Mouse (Mus musculus): ENCODE data around the gene Apba3.

Gene Apba3

DNA sequence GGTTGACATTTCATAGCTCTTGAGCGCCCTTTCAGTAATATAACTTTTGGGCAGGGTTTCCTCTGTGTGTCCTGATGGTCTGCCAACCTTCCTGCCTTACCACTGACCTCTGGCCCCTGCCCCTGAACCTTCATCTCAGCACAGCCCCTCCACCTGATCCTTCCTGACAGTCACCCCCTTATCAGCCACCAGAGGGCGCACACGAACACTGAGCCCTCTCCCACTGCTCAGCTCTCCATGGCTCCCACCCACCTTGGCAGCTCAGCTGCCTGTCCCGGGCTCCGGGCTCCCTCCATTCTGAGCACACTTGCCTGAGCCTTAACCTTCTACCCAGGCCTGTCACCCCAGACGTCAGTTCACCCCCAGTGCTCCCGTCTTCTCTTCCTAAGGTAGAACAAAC lies 22.5 kb downstream of the Apba3 start:
- DNase-seq (ENCODE audit: low read depth in 1 of 2, low spot score in 2 of 2) = no peak

DNA sequence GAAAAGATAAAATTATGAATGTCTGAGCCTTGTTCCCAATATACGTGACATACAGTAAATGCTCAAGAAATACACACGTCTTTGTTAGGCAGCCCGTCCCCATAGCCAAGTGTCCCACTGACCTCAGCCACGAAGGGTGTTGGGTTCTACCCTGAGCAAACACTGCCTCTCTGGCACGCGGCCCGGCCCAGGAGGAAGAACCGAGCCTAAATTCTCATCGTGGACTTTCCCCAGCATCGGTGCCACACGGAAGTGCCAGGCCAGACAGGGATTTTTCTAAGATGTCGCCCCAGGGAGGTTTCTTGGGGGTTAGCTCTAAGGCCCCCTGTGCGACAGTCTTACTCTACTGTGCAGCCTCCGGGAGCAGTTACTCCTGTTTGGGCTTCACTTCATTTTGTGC lies 23.1 kb downstream of the Apba3 start:
- no peak for DNase-seq (ENCODE audit: low read depth in 1 of 2, low spot score in 2 of 2)

DNA sequence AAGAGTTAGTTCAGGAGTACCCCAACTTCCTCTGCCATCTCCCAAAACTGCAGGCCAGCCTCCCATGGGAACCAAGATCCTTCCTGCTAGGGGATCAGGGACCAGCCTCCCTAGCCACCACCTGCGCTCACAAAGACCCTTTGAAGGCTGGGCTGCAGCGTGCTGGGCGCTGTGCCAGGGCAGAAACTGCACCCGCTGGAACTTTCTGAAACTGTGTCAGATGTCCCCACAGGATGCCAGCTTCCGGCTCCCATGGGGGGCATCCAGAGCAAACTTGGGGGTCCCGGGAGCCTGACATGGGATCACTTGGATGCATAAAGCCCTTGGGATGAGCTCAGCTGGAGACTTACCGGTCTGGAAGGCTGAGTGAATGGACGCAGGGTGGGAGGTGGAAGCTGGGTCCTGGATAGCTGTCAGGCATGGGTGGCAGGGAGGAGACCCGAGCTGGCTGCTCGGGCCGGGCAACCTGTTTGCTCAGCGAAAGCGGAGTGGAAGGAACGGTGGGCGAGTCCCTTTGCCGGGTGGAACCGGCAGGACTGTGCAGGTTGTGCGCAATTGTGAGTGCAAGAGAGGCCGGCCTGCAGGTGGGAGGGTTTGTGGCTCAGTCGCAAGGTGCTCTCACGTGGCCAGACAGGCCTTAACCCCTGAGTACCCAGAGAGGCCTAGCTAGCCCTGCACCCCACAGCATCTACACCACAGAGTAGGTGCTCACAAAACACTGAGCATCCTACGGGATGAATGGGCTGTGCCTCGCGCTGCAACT lies 24.1 kb downstream of the Apba3 start:
- no peak for DNase-seq (ENCODE audit: low read depth in 1 of 2, low spot score in 2 of 2)

DNA sequence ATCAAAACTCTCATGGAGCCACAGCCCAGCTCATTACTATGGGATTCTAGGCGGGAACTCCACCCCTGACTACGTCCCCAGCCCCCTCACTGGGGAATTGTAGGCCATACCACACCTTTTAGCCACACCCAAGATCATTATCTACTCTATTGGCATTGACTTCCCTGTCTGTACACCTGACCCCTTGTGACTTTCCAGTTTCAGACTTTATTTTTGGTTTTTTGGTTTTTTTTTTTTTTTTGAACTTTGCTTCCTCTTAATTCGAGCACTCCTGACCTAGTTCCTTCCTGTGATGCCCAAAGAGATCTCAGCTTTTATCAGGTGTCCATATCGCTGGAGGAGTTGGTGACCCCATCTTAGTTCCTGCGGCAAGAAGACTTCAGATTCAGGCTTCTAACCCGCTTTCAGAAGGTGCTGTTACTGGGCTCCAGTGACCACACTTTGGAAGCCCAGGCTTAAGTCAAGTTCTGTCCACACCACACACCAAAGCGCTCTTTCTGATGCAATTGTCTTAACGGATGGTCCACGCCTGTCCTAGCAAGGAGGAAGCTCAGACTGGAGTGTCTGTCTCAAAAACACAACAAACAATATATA lies 24.8 kb downstream of the Apba3 start, which contains the start of gene Tjp3:
Gene Tjp3, minus strand, starts transcription at position 71 of the 594 bp plus-strand sequence.
- DNase-seq (ENCODE audit: low read depth in 1 of 2, low spot score in 2 of 2) = peak in 1 of 2 experiments; percentile 55

DNA sequence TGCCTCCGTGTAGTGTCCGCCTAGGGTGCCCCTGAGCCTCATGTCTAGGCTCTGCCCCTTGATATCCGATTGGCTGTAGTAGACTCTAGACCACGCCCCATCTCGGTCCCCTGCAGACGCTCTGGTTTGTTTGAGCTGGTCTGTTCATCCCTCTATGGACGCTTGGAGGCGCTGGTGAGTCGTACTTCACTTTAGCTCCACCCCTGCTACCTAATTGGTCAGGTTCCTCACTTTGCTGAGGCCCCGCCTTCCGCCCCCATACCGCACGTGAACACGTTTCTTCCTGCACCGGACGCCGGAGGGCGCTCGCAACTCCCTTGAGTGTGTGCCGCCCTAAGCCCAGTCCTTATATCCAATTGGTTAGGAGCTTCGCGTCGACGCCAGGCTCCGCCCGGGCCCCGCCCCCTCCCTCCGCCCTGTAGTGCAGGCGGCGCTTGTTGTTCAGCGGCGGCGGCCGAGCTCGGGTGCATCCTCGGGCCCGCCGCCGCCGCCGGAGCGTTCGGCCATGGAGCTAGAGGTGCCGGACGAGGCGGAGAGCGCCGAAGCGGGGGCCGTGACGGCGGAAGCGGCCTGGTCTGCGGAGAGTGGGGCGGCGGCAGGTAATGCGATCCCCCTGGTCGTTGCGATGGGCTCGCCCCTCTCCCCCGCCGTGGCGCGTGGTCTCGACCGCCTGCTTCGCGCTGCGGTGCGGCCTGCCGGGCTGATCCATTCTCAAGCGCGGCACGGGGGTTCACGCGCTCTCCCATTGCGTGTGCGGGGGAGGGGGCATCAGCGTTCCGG lies 26.0 kb downstream of the Apba3 start, which contains the start of gene Pip5k1c:
Gene Pip5k1c, plus strand, starts transcription at position 410 of the 780 bp plus-strand sequence.
- peak; percentile 99 to 100 for DNase-seq (ENCODE audit: low read depth in 1 of 2, low spot score in 2 of 2)

DNA sequence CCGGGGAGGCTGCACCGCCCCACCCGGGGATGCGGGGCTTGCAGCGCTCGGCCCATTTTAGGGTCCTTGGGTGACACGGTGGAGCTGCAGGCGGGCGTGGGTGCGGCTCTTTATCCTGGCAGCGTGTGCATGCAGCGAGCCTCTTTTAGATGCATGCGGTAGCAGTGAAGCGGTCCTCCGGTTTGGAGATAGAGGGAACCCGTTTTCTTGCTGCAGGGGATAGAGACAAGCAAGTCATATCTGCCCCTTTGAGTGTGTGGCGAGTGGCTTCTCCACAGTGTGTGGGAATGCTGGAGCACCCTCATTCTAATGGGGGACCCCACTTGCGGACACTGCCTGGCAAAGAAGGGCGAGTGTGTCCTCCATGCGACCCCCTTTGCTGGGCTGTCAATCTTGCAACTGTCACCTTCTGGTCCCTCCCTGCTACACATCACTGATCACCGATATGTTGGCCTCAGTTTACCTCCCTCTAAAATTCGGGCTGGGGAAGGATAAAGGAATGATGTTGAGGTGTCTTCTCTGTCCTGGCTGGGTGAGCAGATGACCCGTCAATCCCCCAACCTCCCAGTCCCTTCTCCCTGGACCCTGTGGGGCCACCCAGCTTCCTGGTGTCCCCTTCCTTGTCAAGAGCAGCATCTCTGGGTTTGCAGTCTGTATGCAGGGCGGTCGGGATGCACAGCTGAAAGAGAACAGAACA lies 26.7 kb downstream of the Apba3 start:
- no peak for DNase-seq (ENCODE audit: low read depth in 1 of 2, low spot score in 2 of 2)

DNA sequence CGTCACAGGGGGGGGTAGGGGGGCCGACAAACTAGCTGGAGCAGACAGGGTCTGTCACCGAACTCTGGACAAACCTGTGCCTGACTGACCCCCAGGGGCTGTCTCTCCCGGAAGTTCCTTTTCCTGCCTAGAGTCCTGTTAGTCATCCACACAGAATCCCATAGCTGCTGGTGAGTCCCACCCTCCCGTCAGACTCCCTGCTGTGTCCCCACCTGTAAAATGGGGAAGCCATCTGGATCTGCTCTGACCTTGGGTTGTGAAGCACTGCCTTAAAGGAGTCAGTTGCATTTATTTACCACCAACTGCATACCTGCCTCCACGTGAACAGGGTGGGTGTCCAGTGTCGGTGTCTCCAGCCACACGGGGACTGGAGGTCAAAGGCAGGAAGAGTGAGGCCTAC lies 27.7 kb downstream of the Apba3 start:
- no peak for DNase-seq (ENCODE audit: low read depth in 1 of 2, low spot score in 2 of 2)

DNA sequence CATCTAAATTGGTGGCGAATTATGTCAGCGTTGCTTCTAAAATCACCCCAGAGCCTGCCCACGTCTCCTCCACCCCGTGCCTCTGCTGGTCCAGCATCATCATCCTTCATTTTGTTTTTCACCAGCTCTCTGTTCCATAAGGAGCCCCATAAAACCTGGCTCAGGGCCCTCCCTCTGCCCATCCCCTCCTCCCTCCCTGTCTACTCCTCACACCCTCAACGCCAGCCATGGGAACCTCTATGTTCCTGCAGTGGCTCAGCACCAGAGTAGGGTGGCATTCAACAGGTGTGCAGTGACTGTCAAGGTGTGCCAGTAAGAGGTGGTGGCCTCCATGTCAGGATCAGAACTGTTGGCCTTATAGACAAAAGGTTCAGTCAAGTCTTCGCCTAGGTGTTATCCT lies 28.4 kb downstream of the Apba3 start:
- no peak for DNase-seq (ENCODE audit: low read depth in 1 of 2, low spot score in 2 of 2)

DNA sequence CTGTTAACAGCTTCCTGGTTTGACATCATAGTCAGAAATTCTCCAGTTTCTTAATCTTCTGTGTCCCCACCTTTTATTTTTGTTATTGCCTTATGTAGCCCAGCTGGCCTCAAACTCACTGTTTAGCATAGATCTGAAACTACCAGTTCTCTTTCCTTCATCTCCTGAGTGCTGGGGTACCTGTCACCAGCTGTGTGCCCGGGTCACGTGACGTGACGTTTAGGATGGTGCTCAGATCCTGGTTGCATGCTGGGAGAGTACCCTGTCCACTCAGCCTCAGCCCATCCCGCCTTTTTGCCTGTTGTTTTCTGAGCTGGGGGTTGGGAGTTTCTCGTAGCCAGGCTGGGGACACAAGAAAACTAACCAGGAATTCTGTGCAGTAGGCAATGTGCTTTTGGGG lies 30.5 kb downstream of the Apba3 start:
- peak in 1 of 2 experiments; percentile 50 for DNase-seq (ENCODE audit: low read depth in 1 of 2, low spot score in 2 of 2)

DNA sequence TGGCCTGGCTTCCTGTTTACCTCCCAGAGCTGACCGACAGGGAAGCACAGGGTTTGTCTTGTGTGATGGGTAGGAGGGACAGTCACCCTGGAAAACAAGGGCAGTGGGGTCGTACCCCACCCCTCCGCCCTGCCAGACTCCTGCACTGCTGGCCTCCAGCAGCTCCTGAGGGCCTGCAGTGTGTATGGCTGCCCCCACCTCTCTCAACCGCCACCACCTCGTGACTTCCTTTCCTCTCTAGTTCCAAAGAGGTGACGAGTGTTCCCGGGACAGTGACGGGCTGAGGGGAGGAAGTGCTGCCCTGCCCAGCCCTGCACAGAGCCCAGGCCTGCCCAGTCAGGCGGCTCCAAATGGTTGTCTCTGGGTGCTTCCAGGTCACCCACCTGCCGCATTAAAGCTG lies 31.1 kb downstream of the Apba3 start:
- DNase-seq (ENCODE audit: low read depth in 1 of 2, low spot score in 2 of 2) = peak; percentile 83 to 86

DNA sequence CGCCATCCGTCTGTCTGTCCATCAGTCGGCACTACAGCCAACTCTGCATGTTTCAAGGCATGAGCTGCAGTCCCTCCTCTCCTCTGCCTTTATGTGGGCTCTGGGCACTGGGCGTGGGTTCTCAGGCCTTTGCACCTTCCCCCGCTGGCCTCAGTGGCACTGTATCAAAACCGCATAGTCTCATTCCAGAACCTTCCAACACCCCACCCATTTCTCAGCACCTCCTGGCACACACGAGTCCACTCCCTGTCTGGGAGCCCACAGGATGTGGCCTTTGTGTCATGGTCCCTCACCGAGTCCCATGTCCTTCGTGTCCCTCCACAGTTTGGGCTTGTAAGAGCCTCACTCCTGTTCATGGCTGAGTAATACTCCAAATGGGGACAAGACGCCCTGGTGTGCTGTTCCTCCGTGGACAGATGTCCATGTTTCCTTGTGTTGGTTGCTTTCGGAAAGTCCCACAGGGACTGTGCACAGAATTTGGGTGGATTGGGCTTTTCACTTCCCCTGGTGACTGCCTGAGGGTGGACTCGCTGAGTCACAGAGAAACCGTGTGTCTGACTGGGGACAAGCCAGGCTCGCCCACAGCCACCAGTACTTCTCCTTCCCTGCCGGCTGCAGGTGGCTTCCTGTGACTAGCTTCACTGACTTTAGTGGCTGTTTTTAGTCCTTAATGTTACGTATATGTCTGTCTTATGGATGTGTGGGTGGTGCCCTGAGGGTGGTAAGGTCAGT lies 31.8 kb downstream of the Apba3 start:
- DNase-seq (ENCODE audit: low read depth in 1 of 2, low spot score in 2 of 2) = peak; percentile 71 to 81

DNA sequence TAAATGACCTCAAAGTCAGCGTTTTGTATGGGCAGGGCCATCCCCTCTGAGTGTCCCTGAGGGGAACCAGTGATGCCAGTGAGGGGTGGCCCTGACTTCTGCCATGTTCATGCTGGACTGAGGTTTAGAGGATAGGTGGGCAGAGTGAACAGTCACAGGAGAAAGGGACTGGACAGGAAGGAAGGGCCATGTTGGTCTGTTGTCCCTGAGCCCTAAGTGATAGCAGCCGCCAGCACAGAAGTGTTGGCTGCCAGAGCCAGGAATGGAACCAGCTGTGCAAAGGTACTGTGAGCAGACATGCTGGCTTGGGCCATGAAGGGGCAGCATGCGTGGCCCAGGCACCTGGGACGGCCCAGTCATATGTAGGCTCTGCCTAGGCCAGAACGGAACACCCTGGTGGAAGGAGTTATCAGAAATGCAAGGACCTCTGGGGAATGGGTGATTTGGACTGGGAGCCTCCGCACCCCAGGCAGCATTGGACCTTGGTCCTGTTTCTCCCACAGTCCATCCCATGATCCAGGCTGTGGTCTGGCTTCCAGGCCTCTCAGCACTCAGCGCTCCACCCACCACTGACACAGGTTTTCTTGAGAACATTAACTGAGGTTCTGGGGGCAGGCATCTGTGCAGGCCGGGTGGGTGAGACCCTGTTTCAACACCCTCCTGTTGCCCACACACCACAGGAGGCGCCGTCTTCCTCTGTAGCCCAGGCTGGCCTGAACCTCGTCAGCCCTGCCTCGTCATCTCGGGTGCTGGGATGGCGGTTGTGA lies 33.0 kb downstream of the Apba3 start:
- DNase-seq (ENCODE audit: low read depth in 1 of 2, low spot score in 2 of 2) = no peak

DNA sequence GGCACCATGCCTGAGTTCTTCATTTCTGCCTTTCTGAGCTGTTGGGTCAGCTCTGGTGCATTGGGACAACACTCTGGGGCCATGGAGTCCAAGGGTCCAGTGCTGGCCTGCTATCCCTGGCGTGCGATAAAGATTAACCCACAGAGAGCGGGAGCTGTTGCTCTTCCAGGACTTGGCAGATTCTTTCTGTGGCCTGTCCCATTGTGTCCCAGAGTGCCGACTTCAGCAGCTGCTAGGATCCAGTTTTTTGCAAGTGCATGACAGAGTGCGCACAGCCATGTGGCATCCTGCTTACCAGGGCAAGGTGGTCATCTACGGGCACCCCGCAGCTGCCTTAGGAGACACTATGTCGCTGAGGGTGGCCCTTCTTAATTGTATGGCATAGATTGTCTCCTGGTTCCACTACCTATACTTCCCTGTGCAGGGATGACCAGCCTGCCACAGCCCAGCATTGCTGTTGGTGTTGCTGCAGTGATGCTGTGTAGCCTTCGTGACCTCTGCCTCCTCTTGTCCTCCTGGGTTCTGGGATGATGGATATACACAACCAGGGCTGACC lies 33.7 kb downstream of the Apba3 start:
- DNase-seq (ENCODE audit: low read depth in 1 of 2, low spot score in 2 of 2) = no peak

DNA sequence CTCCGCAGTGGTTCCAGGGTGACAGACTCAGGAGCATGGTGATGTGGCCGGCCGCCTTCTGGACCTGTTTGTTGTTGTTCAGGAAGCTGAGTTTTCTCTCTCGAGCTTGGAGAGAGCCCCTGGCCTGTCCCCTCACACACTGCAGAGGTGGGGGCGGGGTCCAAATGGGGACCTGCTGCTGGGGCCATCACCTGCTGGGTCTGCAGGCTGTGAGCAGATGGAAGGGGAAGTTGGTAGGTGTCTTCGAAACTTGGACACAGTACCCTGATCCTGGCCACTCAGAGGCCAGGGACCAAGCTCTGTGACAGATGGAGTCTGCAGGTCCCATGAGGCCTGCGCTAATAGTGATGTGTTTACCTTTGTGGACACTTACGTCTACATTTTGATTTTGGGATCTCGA lies 34.6 kb downstream of the Apba3 start:
- DNase-seq (ENCODE audit: low read depth in 1 of 2, low spot score in 2 of 2) = no peak

DNA sequence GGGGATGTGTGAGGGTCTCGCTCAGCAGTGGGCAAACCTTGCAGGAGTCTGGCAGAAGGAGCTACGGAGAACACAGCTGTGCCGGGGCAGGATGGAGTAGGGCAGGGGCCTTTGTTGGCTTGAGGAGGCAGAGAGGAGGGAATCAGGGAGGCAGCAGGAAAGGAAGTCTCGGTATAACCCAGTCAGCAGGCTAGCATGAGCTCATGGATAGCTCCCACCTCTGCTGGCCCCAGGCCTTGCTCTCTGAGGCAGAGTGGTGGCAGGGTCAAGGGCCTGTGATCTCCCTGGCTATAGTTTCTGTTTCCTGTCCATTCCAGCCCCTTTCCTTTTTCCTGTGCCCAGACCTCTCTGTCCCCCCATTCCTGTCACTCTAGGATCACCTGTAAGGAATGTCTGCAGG lies 35.5 kb downstream of the Apba3 start:
- DNase-seq (ENCODE audit: low read depth in 1 of 2, low spot score in 2 of 2) = no peak

DNA sequence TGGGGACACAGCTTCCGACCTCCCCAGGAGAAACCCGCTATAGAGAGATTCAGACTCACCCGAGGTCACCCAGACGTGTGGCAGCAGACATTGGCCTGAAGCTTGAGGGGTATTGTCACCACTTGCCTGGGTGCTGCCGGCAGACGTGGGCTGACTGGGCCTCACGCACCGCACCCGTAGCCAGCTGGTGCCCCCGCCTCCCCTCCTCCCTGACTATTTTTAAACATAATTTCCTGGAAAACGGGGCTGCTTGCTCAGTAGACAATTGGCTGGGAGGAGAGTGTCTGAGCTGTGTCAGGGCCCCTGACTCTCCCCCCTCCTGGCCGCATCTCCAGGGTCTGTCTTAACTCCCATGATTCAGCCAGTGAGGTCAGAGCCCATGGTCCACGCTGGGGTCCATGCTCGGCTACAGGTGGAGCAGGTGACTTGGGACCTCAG lies 36.0 kb downstream of the Apba3 start:
- no peak for DNase-seq (ENCODE audit: low read depth in 1 of 2, low spot score in 2 of 2)

DNA sequence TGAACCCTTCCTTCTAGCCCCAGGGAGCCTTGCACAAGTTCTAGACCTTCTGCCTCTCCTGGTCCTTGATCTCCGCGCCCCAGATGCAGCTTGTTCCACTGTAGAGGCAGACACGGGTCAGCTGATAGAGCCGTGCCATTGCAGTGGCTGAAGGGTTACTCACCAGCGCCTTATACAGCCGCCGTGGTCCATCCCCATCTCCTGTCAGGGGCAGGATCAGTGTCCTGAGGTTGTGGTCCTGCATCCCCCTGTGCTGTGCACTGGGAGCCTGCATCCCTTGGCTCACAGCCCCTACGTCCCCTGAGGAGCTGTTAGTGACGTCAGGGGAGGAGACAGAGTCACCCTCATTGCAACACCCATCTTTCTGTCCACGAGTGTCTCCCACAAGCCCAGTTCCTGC lies 36.5 kb downstream of the Apba3 start:
- peak in 1 of 2 experiments; percentile 47 for DNase-seq (ENCODE audit: low read depth in 1 of 2, low spot score in 2 of 2)

DNA sequence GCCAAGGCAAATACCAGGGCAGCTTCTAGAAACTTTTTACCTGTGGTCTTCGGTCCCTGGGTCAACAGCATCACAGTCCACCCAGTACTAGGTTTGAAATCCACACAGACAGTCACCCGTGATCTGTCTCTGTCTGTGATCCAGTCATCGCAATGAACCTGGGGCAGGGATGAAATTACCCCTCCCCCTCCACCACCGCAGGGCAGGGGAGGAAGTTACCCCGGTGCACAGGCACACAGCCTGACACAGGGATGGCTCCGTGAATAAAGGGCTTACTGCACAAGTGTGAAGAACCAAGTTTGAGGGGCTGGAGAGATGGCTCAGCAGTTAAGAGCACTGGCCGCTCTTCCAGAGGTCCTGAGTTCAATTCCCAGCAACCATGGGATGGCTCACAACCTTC lies 37.0 kb downstream of the Apba3 start:
- DNase-seq (ENCODE audit: low read depth in 1 of 2, low spot score in 2 of 2) = no peak

DNA sequence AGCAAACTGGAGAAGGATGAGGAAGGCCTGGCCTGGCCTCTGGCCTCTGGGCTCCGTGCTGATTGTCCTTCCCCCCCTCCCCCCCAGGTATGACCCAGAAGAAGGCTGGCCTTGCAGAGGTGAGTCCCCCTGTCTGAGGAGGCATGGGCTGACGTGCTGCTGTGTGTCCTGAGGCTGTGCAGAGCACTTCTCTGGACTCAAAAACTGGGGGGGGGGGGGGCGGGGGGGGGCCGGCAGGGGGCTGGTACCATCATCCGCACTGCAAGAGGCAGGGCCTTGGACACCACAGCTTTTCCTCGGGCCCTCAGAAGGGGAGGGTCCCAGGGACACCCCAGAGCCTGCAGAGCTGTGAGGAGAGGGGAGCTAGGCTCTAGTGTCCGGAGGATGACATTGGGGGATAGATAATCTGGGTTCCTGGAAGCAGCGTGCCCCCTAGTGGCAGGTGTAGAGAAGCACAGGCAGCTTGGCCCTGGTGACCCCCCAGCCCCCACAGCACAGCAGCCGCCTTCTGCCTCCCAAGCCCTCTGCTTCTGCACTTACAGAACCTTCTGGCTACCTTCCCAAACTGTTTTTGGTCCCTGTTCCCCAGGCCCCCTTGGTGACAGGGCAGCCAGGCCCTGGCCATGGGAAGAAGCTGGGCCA lies 38.0 kb downstream of the Apba3 start:
- DNase-seq (ENCODE audit: low read depth in 1 of 2, low spot score in 2 of 2) = peak in 1 of 2 experiments; percentile 60

Data from monocyte, adult 2 months (primary cell).